Mouse (Mus musculus): ENCODE results near the gene Tm9sf4. TPM values are rescaled to one million over a fixed set of nuclear protein-coding genes. Genes with fewer than 3 reads are reported as not detected.

Gene Tm9sf4
- 60.6 and 80.1 TPM in 2 replicates for polyA plus RNA-seq (2012; rRNA removed; ENCODE audit: low replicate concordance)

DNA sequence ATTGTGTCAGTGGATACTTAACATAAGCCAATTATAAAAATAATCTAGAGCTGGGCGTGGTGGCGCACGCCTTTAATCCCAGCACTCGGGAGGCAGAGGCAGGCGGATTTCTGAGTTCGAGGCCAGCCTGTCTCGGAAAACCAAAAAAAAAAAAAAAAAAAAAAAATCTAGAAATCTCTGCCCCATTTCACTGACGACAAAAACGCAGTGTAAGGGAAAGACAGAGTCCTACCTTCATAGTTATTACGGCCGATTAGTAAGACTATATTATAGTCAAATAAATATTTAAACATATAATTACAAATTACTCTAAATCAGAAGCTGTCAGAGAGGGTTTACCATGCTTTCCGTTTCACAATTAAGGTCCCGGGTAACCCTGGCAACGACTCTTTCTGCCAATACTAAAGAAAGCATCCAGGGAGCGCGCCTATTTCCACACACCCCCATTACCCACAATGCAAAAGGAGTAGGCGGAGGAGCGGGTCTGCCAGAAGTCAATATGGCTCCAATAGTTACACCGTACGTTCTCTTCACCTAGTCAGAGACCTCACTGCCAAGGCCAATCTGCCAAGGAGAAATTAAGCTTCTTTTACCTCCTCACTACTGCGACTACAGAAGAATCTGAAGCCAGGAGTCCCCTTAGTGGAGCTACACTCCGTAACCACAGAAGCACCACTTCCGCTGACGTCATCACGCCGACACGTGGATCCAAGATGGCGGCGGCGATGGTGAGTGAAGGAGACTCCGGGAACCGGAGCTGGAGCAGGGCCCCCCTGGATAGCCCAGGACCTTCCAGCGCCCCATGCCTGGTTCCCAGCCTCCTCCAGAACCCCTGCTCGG is at the start of gene Tm9sf4:
TSS of gene Tm9sf4 (plus strand) at position 460 of the 840 bp plus-strand sequence.

DNA sequence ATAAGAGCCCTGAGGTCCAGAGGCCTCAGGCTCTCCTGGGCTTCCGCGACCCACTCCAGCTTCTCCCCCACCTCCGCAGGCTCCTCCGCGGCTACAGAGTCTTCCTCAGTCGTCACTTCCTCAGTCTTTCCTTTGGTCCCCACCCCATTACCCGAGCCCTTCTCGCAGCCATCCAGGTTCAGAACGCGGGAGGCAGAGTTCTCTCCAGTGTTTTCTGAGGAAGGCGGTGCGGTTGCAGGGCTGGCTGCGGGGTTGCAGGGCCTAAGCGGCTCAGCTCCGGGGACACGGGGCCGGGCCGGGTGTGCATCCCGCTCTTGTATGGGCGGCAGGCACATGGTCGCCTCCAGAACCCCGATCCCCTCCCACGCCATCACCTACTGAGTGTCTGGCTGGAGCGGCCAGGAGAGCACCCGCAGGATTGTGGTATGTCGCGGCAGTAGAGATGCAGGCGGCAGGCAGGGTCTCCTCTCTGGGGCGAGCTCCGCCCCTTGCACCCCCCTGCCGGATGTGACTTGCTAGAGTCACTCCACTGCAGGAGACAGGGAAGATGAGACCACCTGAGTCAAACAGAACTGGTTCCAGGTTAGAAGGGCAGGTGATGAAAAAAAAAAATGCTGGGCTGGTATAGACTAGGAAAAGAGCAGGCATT is 64.0 kb downstream of the Tm9sf4 start, which contains the start of gene Tspyl3:
TSS of gene Tspyl3 (minus strand) at position 496 of the 649 bp plus-strand sequence.

DNA sequence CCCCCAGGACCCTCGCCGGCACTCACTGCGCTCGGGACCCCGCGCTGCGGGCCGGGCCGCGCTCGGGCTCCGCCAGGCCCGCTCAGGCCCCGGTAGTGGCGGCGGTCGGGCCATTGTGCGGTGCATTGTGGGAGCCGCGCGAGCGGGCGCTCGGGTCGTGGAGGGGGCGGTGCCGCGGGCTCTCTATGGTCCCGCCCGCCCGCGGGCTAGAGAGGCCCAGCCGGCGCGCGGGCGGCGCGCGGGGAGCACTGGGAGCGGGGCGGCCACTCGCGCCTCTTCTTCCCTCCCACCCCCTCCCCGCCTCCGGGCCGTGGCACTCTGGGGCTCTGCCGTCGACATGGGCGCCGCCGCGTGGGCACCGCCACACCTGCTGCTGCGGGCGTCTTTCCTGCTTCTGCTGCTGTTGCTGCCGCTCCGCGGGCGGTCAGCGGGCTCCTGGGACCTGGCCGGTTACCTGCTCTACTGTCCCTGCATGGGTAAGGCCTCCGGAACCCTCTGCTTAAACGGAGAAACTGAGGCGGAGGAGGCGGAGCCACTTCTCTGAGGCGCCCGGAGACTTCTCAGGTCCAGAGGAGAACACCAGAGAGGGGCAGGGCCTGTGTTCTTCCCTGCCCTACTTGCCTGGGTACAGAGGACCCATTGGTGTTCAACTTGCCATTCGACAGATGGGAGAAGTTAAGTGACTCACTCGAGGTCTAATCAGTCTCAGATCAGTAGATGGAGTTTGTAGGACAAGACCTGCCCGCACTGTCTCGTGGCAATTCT is 80.3 kb downstream of the Tm9sf4 start, which contains the start of the genes Plagl2 and Pofut1:
TSS of gene Plagl2 (minus strand) at position 177 of the 765 bp plus-strand sequence.
TSS of gene Pofut1 (plus strand) at position 284 of the 765 bp plus-strand sequence.

Other genes starting within 250 kb of the Tm9sf4 start
- 0.13 and 0.22 TPM in 2 replicates for gene Mylk2, start 250.0 kb upstream of the Tm9sf4 start, polyA plus RNA-seq (2012; rRNA removed; ENCODE audit: low replicate concordance)
- gene Foxs1, start 228.1 kb upstream of the Tm9sf4 start, polyA plus RNA-seq (2012; rRNA removed; ENCODE audit: low replicate concordance) = 17.5 and 19.5 TPM in 2 replicates
- 0.49 and 3.4 TPM in 2 replicates for gene Dusp15, start 209.6 kb upstream of the Tm9sf4 start, polyA plus RNA-seq (2012; rRNA removed; ENCODE audit: low replicate concordance)
- gene Ttll9, start 198.8 kb upstream of the Tm9sf4 start, polyA plus RNA-seq (2012; rRNA removed; ENCODE audit: low replicate concordance) = 0.56 and 0.68 TPM in 2 replicates
- gene Pdrg1, start 145.9 kb upstream of the Tm9sf4 start, polyA plus RNA-seq (2012; rRNA removed; ENCODE audit: low replicate concordance) = 76.8 and 98.9 TPM in 2 replicates
- gene Xkr7, start 129.5 kb upstream of the Tm9sf4 start, polyA plus RNA-seq (2012; rRNA removed; ENCODE audit: low replicate concordance) = not detected in 2 replicates
- gene Ccm2l, start 95.3 kb upstream of the Tm9sf4 start, polyA plus RNA-seq (2012; rRNA removed; ENCODE audit: low replicate concordance) = 30.7 and 85.0 TPM in 2 replicates
- 5.2 and 15.0 TPM in 2 replicates for gene Hck, start 52.8 kb upstream of the Tm9sf4 start, polyA plus RNA-seq (2012; rRNA removed; ENCODE audit: low replicate concordance)
- 4.4 and 17.5 TPM in 2 replicates for gene Tspyl3, start 64.1 kb downstream of the Tm9sf4 start, polyA plus RNA-seq (2012; rRNA removed; ENCODE audit: low replicate concordance)
- 3.2 and 11.0 TPM in 2 replicates for gene Plagl2, start 80.1 kb downstream of the Tm9sf4 start, polyA plus RNA-seq (2012; rRNA removed; ENCODE audit: low replicate concordance)
- gene Pofut1, start 80.2 kb downstream of the Tm9sf4 start, polyA plus RNA-seq (2012; rRNA removed; ENCODE audit: low replicate concordance) = 51.1 and 52.1 TPM in 2 replicates
- 12.2 and 12.5 TPM in 2 replicates for gene Kif3b, start 130.1 kb downstream of the Tm9sf4 start, polyA plus RNA-seq (2012; rRNA removed; ENCODE audit: low replicate concordance)
- 11.1 and 19.4 TPM in 2 replicates for gene Asxl1, start 184.5 kb downstream of the Tm9sf4 start, polyA plus RNA-seq (2012; rRNA removed; ENCODE audit: low replicate concordance)

All from subcutaneous adipose tissue, adult 2 months (tissue).